Mouse (Mus musculus) layer of hippocampus, adult 2 months (tissue): ENCODE results near the gene A830005F24Rik. TPM values are rescaled to one million over a fixed set of nuclear protein-coding genes. Genes with fewer than 3 reads are reported as not detected.
A peak's percentile ranks its signal among the peaks of the same experiment; 100 is the strongest.

Experiments used
- DNase-seq, 2 experiments: peaks; one replicate each; pipeline ENCODE4 v3.0.0; 2022; ENCODE audit warnings: low spot score in 2 of 2
- H3K27ac ChIP-seq: fragments of 200-600 bp; 2 replicates; pipeline ENCODE4 v1.8.1; 2022
- H3K4me3 ChIP-seq: fragments of 200-600 bp; 2 replicates; pipeline ENCODE4 v1.8.1; 2022; ENCODE audit warnings: mild to moderate bottlenecking
- CTCF ChIP-seq: fragments of 200-600 bp; conservative IDR thresholded peaks from 2 replicates; pipeline ENCODE4 v1.8.1; 2022; ENCODE audit warnings: antibody characterized with exemption, mild to moderate bottlenecking, moderate library complexity
- total RNA-seq, 2 experiments: library from RNA; stranded (reverse); gene quantifications; 2 replicates each; pipeline ENCODE4 v1.2.3; 2021

The A830005F24Rik gene
- total RNA-seq, 2 experiments from 2014 or later = 2.2 to 2.5 TPM

DNA sequence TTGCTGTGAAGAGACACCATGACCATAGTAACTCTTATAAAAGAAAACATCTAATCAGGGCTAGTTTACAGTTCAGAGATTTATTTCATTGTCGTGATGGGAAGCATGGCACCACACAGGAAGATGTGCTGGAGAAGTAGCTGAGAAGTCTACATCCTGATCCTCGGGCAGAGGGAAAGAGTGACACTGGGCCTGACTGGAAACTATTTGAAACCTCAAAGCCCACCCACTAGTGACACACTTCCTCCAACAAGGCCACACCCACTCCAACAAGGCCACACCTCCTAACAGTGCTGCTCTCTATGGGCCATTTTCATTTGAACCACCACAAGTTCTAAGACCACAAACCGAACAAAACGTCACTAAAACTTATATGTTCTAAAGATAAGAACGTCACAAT, 12.4 kb downstream of the A830005F24Rik start:
- Histone ChIP-seq H3K27ac (no peak overlapping the region), H3K4me3 (no peak overlapping the region)
- TF ChIP-seq CTCF = no peak
- no peak for DNase-seq

DNA sequence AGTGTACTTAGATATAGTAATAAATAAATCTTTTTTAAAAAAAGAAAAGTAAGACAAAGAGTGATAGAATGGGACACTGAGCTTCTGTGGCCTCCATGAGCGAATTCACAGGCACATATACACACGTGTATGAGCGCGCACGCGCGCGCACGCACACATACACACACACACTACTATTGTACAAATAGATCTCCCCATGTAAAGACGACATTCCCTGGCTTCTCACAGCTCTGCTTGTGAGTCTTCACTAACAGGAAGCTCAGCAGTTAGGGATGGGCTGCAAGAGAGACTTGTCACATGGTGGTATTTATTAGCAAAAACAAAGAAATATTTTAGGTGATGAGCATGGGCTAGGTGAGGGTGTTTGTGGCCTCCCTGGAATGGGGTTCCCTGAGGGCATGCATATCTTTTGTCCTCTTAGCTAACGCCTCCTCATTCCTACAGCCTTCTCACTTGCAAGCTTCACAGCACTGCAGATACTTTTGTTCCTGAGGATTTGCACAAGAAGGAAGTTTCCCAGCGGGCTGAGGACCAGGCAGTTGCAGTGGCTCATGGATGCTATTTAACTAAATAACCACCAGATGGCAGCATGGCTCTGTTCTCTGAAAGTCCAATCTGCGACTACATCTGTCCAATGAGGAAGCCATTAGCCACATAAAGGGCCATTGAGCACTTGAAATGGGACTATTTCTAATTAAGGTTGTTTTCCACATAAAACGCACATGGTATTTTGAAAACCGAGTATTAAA, 14.9 kb downstream of the A830005F24Rik start:
- Histone ChIP-seq H3K27ac (0 out of 2 replicates have a peak overlapping the region, but pooled peaks have one; percentile 3), H3K4me3 (no peak overlapping the region)
- peak; percentile 96 for TF ChIP-seq CTCF
- peak; percentile 70 to 80 for DNase-seq

DNA sequence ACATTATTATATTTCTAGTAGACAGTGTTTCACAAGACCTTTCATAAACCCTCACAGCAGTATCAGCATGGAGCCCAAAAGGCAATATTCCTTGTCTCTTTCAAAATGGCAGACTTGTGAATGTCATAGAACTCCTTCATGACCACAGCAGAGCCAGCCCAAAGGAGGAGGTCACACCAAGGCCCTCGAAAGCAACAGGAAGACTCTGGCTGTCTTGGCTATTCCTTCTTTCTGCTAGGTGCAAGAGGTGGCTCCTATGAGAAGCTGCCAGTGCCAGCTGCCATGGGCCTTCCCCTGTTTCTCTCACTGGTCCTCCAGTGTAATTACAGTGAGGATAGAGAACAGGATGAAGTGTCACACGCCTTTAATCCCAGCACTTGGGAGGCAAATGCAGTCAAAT, 15.7 kb downstream of the A830005F24Rik start:
- Histone ChIP-seq H3K27ac (0 out of 2 replicates have a peak overlapping the region, but pooled peaks have one; percentile 3), H3K4me3 (no peak overlapping the region)
- DNase-seq = no peak
- no peak for TF ChIP-seq CTCF

DNA sequence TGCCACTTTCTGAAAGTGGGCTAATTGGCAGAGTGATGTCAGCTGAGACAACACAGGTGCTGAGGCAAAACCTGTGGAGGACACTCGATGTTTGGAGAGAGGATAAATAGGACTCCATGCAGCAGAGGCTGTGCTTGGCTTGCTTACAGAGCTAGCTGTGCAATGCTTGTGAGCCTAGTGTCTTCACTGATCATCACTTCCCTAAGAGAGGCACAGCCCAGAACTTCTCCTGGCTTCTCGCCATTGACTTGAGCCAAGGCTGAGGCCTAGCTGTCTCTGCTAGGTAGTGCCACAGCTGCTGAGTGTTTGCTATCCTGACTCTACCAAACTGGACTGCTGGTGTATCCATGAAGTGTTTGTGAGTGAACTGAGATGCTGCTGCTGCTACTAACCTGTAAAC, 17.3 kb downstream of the A830005F24Rik start:
- Histone ChIP-seq H3K4me3 (no peak overlapping the region), H3K27ac (no peak overlapping the region)
- no peak for TF ChIP-seq CTCF
- DNase-seq = no peak

DNA sequence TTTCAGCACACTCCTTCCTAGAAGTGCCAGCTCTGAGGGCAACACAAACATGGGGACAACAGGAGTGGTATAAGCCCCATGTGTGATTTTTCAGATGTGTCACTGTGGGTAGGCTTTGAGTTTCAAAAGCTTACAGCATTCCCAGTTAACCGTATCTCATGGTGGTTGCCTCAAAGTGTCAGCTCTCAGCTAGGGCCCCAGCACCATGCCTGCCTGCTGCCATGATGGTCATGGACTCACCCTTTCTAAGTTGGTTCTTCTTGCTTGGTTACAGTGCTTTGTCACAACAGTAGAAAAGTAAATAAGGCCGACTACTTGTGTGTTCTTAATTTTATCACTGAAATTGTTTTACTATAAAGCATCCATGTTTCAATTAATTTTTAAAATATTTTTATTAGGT, 18.1 kb downstream of the A830005F24Rik start:
- DNase-seq = no peak
- Histone ChIP-seq H3K4me3 (no peak overlapping the region), H3K27ac (no peak overlapping the region)
- no peak for TF ChIP-seq CTCF

DNA sequence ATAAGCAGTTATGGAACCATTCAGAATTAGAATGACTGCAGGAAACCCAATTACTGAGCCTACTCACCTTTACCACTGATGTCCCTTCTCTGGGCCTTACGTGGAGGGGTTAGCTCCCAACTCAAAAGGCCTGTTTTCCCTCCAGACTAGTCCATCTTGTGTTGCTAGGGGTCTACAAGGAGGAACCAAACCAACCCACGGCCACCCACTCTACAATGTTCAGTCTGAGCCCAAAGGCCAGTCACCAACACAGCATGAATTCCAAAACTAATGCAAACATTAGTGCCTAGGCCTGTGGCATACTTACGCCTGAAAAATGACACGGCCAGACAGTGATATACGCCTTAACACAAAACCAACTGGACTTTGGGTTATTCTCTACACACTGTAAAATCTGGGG, 20.1 kb downstream of the A830005F24Rik start:
- no peak overlapping the region for H3K27ac ChIP-seq
- TF ChIP-seq CTCF = no peak
- no peak overlapping the region for H3K4me3 ChIP-seq
- DNase-seq = no peak

DNA sequence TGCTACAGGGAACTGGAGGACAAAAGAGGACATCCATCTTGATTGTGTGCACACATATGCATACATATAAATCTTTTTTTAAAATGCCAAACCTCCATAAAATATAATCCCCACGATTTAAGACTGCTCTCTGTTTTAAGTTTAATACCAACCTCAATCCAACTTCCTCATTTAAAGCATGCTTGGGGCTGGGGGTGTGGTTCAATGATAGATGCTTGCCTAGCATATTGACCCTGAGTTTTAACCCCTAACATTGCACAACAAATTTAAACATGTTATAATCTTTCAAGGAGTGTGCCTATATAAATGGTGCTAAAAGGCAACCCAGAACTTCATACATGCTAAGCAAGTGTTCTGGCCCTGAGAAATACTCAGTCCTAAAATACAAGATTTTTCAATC, 27.1 kb downstream of the A830005F24Rik start:
- no peak overlapping the region for H3K27ac ChIP-seq
- no peak for DNase-seq
- no peak for TF ChIP-seq CTCF
- H3K4me3 ChIP-seq = no peak overlapping the region

DNA sequence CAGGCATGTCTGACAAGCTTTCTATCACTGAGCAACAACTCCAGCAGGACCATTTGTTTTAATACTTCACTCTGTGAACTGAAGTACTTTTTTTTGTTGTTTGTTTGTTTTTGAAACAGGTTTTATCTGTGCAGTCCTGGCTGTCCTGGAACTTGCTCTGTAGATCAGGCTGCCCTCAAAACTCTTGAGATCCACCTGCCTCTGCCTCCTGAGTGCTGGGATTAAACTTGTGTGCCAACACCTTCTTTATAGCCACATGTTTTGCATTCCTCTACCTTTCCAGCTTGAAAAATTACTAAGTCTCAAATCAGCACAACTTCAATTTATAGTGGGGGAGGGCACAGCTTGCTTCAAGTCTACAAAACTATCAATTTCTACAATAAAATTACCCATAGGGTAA, 31.0 kb downstream of the A830005F24Rik start:
- H3K4me3 ChIP-seq = peak overlapping the region; percentile 98; the same call in 1 of the 2 replicates
- no peak for TF ChIP-seq CTCF
- no peak for DNase-seq

DNA sequence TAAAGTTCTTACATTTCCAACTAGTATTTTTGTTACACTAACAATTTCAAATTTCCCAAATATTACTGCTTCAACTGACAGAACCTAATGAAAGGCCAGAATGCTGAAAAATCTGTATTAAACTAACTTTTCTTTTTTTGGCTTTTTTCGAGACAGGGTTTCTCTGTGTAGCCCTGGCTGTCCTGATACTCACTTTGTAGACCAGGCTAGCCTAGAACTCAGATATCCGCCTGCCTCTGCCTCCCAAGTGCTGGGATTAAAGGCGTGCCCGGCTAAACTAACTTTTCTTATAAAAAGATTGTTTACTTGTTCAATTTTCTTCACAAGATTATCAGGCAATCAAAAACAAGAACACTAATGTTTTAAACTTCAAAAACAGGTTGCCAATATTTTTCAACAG, 31.5 kb downstream of the A830005F24Rik start:
- peak overlapping the region; percentile 99 for H3K27ac ChIP-seq
- no peak for TF ChIP-seq CTCF
- peak in 1 of 2 experiments; percentile 7 for DNase-seq
- H3K4me3 ChIP-seq = peak overlapping the region; percentile 98

More for the DNA sequence above, 31.0 kb downstream of the A830005F24Rik start:
- no peak overlapping the region for H3K27ac ChIP-seq

DNA sequence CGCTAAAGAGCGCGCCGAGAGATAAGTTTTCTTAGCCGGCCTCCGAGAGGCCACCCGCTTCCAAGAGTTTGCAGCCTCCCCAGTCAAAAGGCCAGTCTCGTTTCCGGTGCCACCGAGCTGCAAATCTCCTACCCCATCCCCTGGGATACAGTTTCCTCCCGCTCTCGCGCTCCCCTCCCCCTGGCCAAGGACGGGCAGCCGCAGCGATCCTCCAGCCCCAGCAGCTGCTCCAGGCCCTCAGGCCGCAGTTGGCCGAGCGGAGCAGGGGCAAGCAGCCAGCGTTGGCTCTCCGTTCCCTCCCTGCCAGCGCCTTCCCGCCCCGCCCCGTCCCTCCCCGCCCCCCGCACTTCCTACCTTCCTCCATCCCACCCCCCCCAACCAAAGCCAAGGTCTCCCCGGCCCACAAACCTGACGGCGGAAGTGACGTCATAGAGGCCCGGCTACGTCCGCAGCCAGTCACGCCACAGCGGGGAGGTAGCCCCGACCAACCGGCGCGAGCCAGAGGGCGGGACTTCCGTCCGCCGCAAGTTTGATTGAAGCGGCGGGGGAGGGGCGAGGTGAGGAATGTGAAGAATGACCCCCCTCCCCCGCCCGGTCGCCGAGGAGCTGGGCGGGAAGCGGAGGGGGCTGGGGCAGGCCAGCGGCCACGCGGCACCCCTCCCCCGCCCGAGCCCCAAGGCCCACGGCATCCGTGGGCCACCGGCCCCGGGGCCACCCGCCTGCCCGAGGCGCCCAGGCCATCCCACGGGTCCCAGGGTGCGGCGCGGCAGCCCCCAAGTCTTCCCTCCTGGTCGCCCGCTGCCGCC, 32.3 kb downstream of the A830005F24Rik start:
- Histone ChIP-seq H3K4me3 (peak overlapping the region; percentile 98), H3K27ac (peak overlapping the region; percentile 99)
- TF ChIP-seq CTCF = no peak
- DNase-seq = peak; percentile 97

DNA sequence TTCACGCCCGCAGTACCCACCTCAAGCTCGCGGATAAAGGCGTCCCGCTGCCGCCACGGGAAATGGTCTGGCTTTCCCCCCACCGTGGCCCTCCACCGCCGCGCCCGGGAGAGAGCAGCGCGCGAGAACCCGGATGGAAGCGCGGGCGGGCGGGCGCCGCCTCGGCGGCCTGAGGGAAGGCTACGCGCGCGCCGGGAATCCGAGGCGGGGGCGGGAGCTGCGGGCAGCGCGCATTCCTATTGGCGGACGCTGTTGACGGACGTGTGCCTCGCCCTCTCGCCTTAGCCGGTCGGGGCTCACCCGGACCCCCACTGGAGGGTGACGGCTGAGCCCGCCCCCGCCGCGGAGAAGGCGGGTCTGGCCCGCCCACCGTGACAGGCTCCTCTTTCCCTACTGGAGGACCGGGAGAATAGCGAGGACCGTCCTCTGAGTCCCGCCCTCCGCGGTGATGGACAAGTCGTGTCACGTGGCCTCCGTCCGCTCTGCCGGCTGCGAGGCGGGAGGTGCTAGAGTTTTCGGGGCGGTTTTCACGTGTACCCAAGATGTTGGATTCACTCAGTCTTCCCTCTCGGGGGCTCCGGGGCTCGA, 33.1 kb downstream of the A830005F24Rik start:
- TF ChIP-seq CTCF = peak; percentile 66
- DNase-seq = peak; percentile 99 to 100
- Histone ChIP-seq H3K27ac (peak overlapping the region; percentile 99), H3K4me3 (peak overlapping the region; percentile 98)

DNA sequence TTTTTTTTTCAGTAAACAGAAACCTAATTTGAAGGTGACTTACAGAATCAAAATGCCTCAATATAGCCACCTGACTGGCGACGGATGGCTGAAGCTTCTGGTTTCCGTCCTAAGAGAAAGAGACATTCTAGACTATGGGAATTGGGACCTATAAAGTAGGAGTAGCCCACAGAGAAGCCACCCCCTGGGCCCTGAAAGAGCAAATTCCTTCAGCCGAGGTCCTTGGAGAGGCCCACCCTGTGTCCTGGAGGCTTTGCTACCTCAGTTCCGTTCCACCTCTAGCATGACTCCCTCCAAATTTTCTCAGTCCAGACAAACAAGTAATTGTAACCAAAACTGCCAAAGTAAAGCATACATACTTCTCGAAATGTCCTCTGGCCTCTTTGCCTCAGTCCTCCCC, 34.3 kb downstream of the A830005F24Rik start:
- Histone ChIP-seq H3K27ac (no peak overlapping the region), H3K4me3 (no peak overlapping the region)
- no peak for DNase-seq
- no peak for TF ChIP-seq CTCF

DNA sequence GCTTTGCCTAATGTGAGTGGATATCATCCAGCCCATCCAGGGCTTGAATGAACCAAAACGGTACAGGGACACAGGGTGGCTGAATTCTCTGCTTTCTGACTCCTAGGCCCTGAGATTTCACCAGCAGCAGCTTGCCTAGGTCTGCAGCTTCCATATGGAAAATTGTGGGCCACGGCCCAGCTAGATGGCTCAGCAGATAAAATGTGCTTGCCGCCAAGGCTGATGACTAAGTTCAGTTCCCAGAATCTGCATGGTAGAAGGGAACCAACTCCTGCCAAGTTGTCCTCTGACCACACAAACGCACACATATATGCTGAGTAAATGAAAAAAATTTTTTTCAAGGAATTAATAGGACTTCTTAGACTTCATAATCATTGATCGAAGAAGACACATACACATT, 34.9 kb downstream of the A830005F24Rik start:
- Histone ChIP-seq H3K4me3 (no peak overlapping the region), H3K27ac (no peak overlapping the region)
- DNase-seq = no peak
- TF ChIP-seq CTCF = no peak
